Mouse (Mus musculus) forebrain, embryonic 10.5 days (tissue): ENCODE results near the gene Fcgr1. TPM values are rescaled to one million over a fixed set of nuclear protein-coding genes. Genes with fewer than 3 reads are reported as not detected.
"Not testable (repeated sequence)": the region's sequence is repeated elsewhere in the genome, so short reads cannot be mapped to it uniquely, and the experiment has no call there.

ENCODE experiments used
- DNase-seq: peaks from one replicate; pipeline ENCODE4 v3.0.0-alpha.2; 2017; ENCODE audit warnings: low spot score; ENCODE audit errors: extremely low spot score
- H3K27ac ChIP-seq: fragments of 300-500 bp; sonication (generic); 2 replicates; pipeline ENCODE4 v1.5.1; 2016; ENCODE audit warnings: mild to moderate bottlenecking
- H3K27me3 ChIP-seq: fragments of 300-500 bp; sonication (generic); 2 replicates; pipeline ENCODE4 v1.6.1; 2016; ENCODE audit warnings: mild to moderate bottlenecking; ENCODE audit not compliant: poor library complexity, severe bottlenecking
- H3K36me3 ChIP-seq: fragments of 300-500 bp; sonication (generic); replicated peaks from 2 replicates; pipeline ENCODE4 v1.6.1; 2016; ENCODE audit warnings: mild to moderate bottlenecking, moderate library complexity
- H3K4me1 ChIP-seq: fragments of 300-500 bp; sonication (generic); 2 replicates; pipeline ENCODE4 v1.6.1; 2016
- H3K4me3 ChIP-seq: fragments of 300-500 bp; sonication (generic); 2 replicates; pipeline ENCODE4 v1.5.1; 2016; ENCODE audit warnings: mild to moderate bottlenecking, moderate library complexity
- H3K9me3 ChIP-seq: fragments of 300-500 bp; sonication (generic); 2 replicates; pipeline ENCODE4 v1.6.1; 2016; ENCODE audit warnings: mild to moderate bottlenecking, moderate library complexity
- WGBS: fragments of 180-500 bp; shearing (Covaris S2); methylation state at CpG from one replicate; pipeline ENCODE4 v1.1.7; 2016; 5-methylcytosine and 5-hydroxymethylcytosine counted together
- polyA plus RNA-seq: library from polyadenylated mRNA; unstranded; fragments of >200 nt; fragmentation: Nextera tagmentation; extraction: Ambion mirVana; gene quantifications from 2 replicates; pipeline ENCODE4 v1.2.1, GENCODE M21; 2016

The Fcgr1 gene
- 0.84 and 1.3 TPM in 2 replicates for polyA plus RNA-seq

- Histone ChIP-seq H3K9me3 (no peaks in the 10 kb centered on the region), H3K27ac (no peak within 1 kb of the TSS), H3K27me3 (no peaks in the 10 kb centered on the region), H3K36me3 (no peaks in the 10 kb centered on the region), H3K4me3 (no peak within 1 kb of the TSS), H3K4me1 (peaks cover 5% of the 10 kb centered on the region; the same call in 1 of the 2 replicates)
- DNase-seq: no peak
- 87% methylated on average over 4 of the region's 4 CpGs for WGBS
Observed at GRCm38 (mm10) chr3:96293787-96294186, at the start of gene Fcgr1. TSS of gene Fcgr1 (minus strand) at chr3:96293969.

- Histone ChIP-seq H3K27me3 (peaks cover 74% of the 10 kb centered on the region), H3K4me1 (peaks cover 15% of the 10 kb centered on the region), H3K4me3 (peak overlapping the region; percentile 40; the same call in 1 of the 2 replicates)
- peak; percentile 13 for DNase-seq
- WGBS: 53% methylated on average over 13 of the region's 13 CpGs
- H3K27ac ChIP-seq, H3K36me3 ChIP-seq, H3K9me3 ChIP-seq: not testable (repeated sequence)
Observed at GRCm38 (mm10) chr3:96342652-96343051, 48.9 kb upstream of the Fcgr1 start.

GRCm38 (mm10) chr3:96342100-96342499 lies 48.3 kb upstream of the Fcgr1 start:
- Histone ChIP-seq H3K27me3 (peaks cover 79% of the 10 kb centered on the region), H3K4me1 (peaks cover 15% of the 10 kb centered on the region)
- H3K27ac ChIP-seq, H3K36me3 ChIP-seq, H3K4me3 ChIP-seq, DNase-seq, H3K9me3 ChIP-seq: not testable (repeated sequence)
- 45% methylated on average over 3 of the region's 3 CpGs for WGBS

- no peak overlapping the region for H3K27ac ChIP-seq
- no peaks in the 10 kb centered on the region for H3K9me3 ChIP-seq
- H3K27me3 ChIP-seq: peaks cover 93% of the 10 kb centered on the region
- peak overlapping the region; percentile 40 for H3K4me3 ChIP-seq
- peak; percentile 63 for DNase-seq
- H3K36me3 ChIP-seq: no peaks in the 10 kb centered on the region
- 3% methylated on average over 24 of the region's 24 CpGs for WGBS
- H3K4me1 ChIP-seq: peaks cover 15% of the 10 kb centered on the region
Observed at GRCm38 (mm10) chr3:96340611-96341312, 47.0 kb upstream of the Fcgr1 start.

GRCm38 (mm10) chr3:96338849-96339480 lies 45.2 kb upstream of the Fcgr1 start:
- Histone ChIP-seq H3K9me3 (no peaks in the 10 kb centered on the region), H3K4me3 (no peak overlapping the region), H3K36me3 (no peaks in the 10 kb centered on the region), H3K27me3 (peaks cover 96% of the 10 kb centered on the region), H3K27ac (no peak overlapping the region), H3K4me1 (peaks cover 24% of the 10 kb centered on the region)
- WGBS: 43% methylated on average over 16 of the region's 16 CpGs
- DNase-seq: peak; percentile 15

GRCm38 (mm10) chr3:96338043-96338442 lies 44.3 kb upstream of the Fcgr1 start:
- 99% methylated on average over 8 of the region's 8 CpGs for WGBS
- peak; percentile 13 for DNase-seq
- Histone ChIP-seq H3K4me1 (peaks cover 27% of the 10 kb centered on the region), H3K27me3 (peaks cover 96% of the 10 kb centered on the region), H3K36me3 (no peaks in the 10 kb centered on the region), H3K27ac (no peak overlapping the region), H3K4me3 (no peak overlapping the region), H3K9me3 (no peaks in the 10 kb centered on the region)

- Histone ChIP-seq H3K9me3 (no peaks in the 10 kb centered on the region), H3K4me1 (peaks cover 34% of the 10 kb centered on the region), H3K4me3 (no peak overlapping the region), H3K36me3 (no peaks in the 10 kb centered on the region), H3K27me3 (peaks cover 96% of the 10 kb centered on the region), H3K27ac (no peak overlapping the region)
- peak; percentile 12 for DNase-seq
- 88% methylated on average over 6 of the region's 6 CpGs for WGBS
Observed at GRCm38 (mm10) chr3:96337269-96337668, 43.5 kb upstream of the Fcgr1 start.

GRCm38 (mm10) chr3:96336636-96337035 lies 42.9 kb upstream of the Fcgr1 start:
- DNase-seq: peak; percentile 11
- Histone ChIP-seq H3K36me3 (no peaks in the 10 kb centered on the region), H3K4me3 (no peak overlapping the region), H3K27me3 (peaks cover 97% of the 10 kb centered on the region), H3K4me1 (peaks cover 39% of the 10 kb centered on the region), H3K9me3 (no peaks in the 10 kb centered on the region), H3K27ac (no peak overlapping the region)
- WGBS: 58% methylated on average over 1 of the region's 1 CpGs

GRCm38 (mm10) chr3:96335591-96335990 lies 41.8 kb upstream of the Fcgr1 start:
- peak; percentile 14 for DNase-seq
- Histone ChIP-seq H3K9me3 (no peaks in the 10 kb centered on the region), H3K27me3 (peaks cover 97% of the 10 kb centered on the region), H3K4me3 (no peak overlapping the region), H3K27ac (no peak overlapping the region), H3K4me1 (peaks cover 36% of the 10 kb centered on the region), H3K36me3 (no peaks in the 10 kb centered on the region)
- WGBS: 26% methylated on average over 7 of the region's 7 CpGs

GRCm38 (mm10) chr3:96335163-96335550 lies 41.4 kb upstream of the Fcgr1 start:
- H3K36me3 ChIP-seq: no peaks in the 10 kb centered on the region
- peaks cover 98% of the 10 kb centered on the region for H3K27me3 ChIP-seq
- 54% methylated on average over 6 of the region's 6 CpGs for WGBS

GRCm38 (mm10) chr3:96334175-96335162 lies 40.7 kb upstream of the Fcgr1 start:
- Histone ChIP-seq H3K27ac (no peak overlapping the region), H3K36me3 (no peaks in the 10 kb centered on the region), H3K27me3 (peaks cover 100% of the 10 kb centered on the region), H3K4me1 (peaks cover 35% of the 10 kb centered on the region), H3K9me3 (no peaks in the 10 kb centered on the region), H3K4me3 (peak overlapping the region; percentile 50)
- DNase-seq: peak; percentile 64
- WGBS: 3% methylated on average over 36 of the region's 36 CpGs

More at GRCm38 (mm10) chr3:96335163-96335550, 41.4 kb upstream of the Fcgr1 start:
- H3K4me1 ChIP-seq: peaks cover 35% of the 10 kb centered on the region
- no peak overlapping the region for H3K4me3 ChIP-seq
- no peaks in the 10 kb centered on the region for H3K9me3 ChIP-seq
- peak; percentile 8 for DNase-seq
- H3K27ac ChIP-seq: no peak overlapping the region

GRCm38 (mm10) chr3:96333396-96334174 lies 39.8 kb upstream of the Fcgr1 start:
- Histone ChIP-seq H3K9me3 (no peaks in the 10 kb centered on the region), H3K4me1 (peaks cover 37% of the 10 kb centered on the region), H3K36me3 (no peaks in the 10 kb centered on the region), H3K27me3 (peaks cover 100% of the 10 kb centered on the region), H3K27ac (no peak overlapping the region), H3K4me3 (peak overlapping the region; percentile 50)
- WGBS: under 1% methylated on average over 25 of the region's 25 CpGs
- peak; percentile 51 for DNase-seq
